In the genomic region with DNA sequence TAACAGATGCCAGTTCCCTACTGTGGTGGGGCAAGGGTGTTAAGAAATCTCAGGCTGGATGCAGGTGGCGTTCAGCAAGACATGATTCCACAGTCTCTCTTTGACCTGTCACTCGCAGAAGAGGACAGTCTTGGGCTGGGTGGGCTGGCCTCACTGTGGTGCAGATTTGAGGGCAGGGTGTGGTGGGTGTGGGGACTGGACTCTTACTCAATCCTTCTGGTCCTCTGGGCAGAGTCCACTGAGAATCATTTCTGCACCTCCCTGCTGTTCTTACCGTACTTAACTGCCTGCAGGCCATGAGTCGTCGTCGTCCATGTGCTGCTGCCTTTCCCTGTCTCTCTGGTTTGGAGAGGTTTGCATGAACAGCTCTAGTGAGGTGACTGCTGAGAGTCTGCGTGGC, we compare ENCODE assay signal across 20 mouse cellular contexts.
DNase-seq lines count a peak whose midpoint lies in the region; ATAC-seq and TF ChIP-seq lines count a peak whose summit lies in the region.
"Had no signal": no experiment of that assay in that cellular context is flagged by ENCODE, and none has a peak within 500 bp of the region (broad histone marks: within the 10 kb centered on the region; RNA-seq: fewer than 3 reads in every experiment).

No protein-coding gene starts in this region.

- CTCF ChIA-PET in Patski (lab: Charles Lee), result interaction anchor here (1.9 kb wide), 1 partner anchor 10 kb away, joined by 5 read pairs; no protein-coding TSS in a partner anchor

- H3K4me3 ChIP-seq in liver, adult 2 months (ENCODE audit: insufficient read depth, low read depth, low read length), result no peak overlapping the region
- H3K4me3 ChIP-seq in liver, embryonic 11.5 days (ENCODE audit: low read depth, low read length), result no peak overlapping the region
- no peak overlapping the region for H3K4me3 ChIP-seq in intestine, embryonic 15.5 days (replicated peaks)
- H3K4me3 ChIP-seq: forebrain, embryonic 15.5 days; heart, embryonic 10.5 days; hindbrain, embryonic 12.5 days; kidney, embryonic 15.5 days; liver, embryonic 12.5 days; midbrain, embryonic 12.5 days had no signal

- in situ Hi-C loops in Patski (cut with MboI; ENCODE audit: low pct_unique_long_range_greater_than_20kb), result no loop called here

- H3K9me3 ChIP-seq in liver, embryonic 11.5 days (ENCODE audit: control insufficient read depth, low read length), result no peaks in the 10 kb centered on the region
- no peaks in the 10 kb centered on the region for H3K9me3 ChIP-seq in intestine, embryonic 15.5 days
- H3K9me3 ChIP-seq: forebrain, embryonic 15.5 days; heart, embryonic 10.5 days; hindbrain, embryonic 12.5 days; kidney, embryonic 15.5 days; liver, embryonic 12.5 days; midbrain, embryonic 12.5 days had no signal

- no peaks in the 10 kb centered on the region for H3K36me3 ChIP-seq in liver, adult 2 months (ENCODE audit: control insufficient read depth, insufficient read depth, low read length)
- no peaks in the 10 kb centered on the region for H3K36me3 ChIP-seq in liver, embryonic 11.5 days (ENCODE audit: control insufficient read depth, insufficient read depth, low read length)
- H3K36me3 ChIP-seq in intestine, embryonic 15.5 days, result no peaks in the 10 kb centered on the region
- H3K36me3 ChIP-seq: forebrain, embryonic 15.5 days; heart, embryonic 10.5 days; hindbrain, embryonic 12.5 days; kidney, embryonic 15.5 days; liver, embryonic 12.5 days; midbrain, embryonic 12.5 days had no signal

- H3K27ac ChIP-seq in liver, adult 2 months (replicated peaks; ENCODE audit: insufficient read depth, low read depth, low read length), result no peak overlapping the region
- H3K27ac ChIP-seq in liver, embryonic 11.5 days (ENCODE audit: low read depth, low read length), result no peak overlapping the region; the same call in 1 of the 2 replicates
- H3K27ac ChIP-seq in intestine, embryonic 15.5 days, result no peak overlapping the region
- H3K27ac ChIP-seq: heart, embryonic 10.5 days; hindbrain, embryonic 12.5 days; kidney, embryonic 15.5 days; liver, embryonic 12.5 days; midbrain, embryonic 12.5 days had no signal

- POLR2A ChIA-PET in Patski (lab: Charles Lee), result no interaction called here

- no peaks in the 10 kb centered on the region for H3K27me3 ChIP-seq in liver, adult 2 months (ENCODE audit: control insufficient read depth, insufficient read depth, low read length)
- H3K27me3 ChIP-seq in liver, embryonic 11.5 days (replicated peaks; ENCODE audit: control insufficient read depth, insufficient read depth, low read length), result no peaks in the 10 kb centered on the region
- no peaks in the 10 kb centered on the region for H3K27me3 ChIP-seq in Patski
- no peaks in the 10 kb centered on the region for H3K27me3 ChIP-seq in intestine, embryonic 15.5 days (replicated peaks)
- H3K27me3 ChIP-seq: forebrain, embryonic 15.5 days; hindbrain, embryonic 12.5 days; kidney, embryonic 15.5 days; liver, embryonic 12.5 days had no signal

- peaks cover 6% of the 10 kb centered on the region; the same call in 1 of the 2 replicates for H3K79me2 ChIP-seq in liver, adult 2 months (ENCODE audit: control insufficient read depth, insufficient read depth, low read length)

- no peak for ATAC-seq in liver, embryonic 11.5 days (replicated peaks; ENCODE audit: low FRiP score)
- peak; percentile 63 for ATAC-seq in Patski
- peak; percentile 56 for ATAC-seq in intestine, embryonic 15.5 days
- peak; percentile 27; the same call in 1 of the 2 replicates for ATAC-seq in megakaryocyte progenitor cell, adult 5-6 weeks (replicated peaks; ENCODE audit: poor library complexity)
- ATAC-seq: activated CD4-positive, CD25-positive, alpha-beta regulatory T cell, adult 4 months; liver, embryonic 12.5 days had no signal

- no peak for TF ChIP-seq POLR2A in liver, adult 2 months (IDR thresholded peaks at IDR 0.05; ENCODE audit: extremely low read depth, insufficient read depth, low read length)

- TF ChIP-seq CTCF in liver, adult 2 months (IDR thresholded peaks at IDR 0.05; ENCODE audit: low read depth, low read length), result no peak
- no peak for TF ChIP-seq CTCF in Patski (IDR thresholded peaks at IDR 0.05)

- no peak overlapping the region for H3K4me2 ChIP-seq in liver, embryonic 11.5 days
- H3K4me2 ChIP-seq in intestine, embryonic 15.5 days (replicated peaks), result no peak overlapping the region
- H3K4me2 ChIP-seq: hindbrain, embryonic 12.5 days; kidney, embryonic 15.5 days; liver, embryonic 12.5 days had no signal

- peak; percentile 34 for DNase-seq in liver, adult 2 months (ENCODE audit: extremely low read depth, low read depth, low spot score)
- no peak for DNase-seq in liver, embryonic 11.5 days (ENCODE audit: low spot score)
- DNase-seq in Patski (ENCODE audit: low read depth, low spot score), result no peak
- DNase-seq in kidney, postnatal 36 days, result no peak
- no peak for DNase-seq in adrenal gland, postnatal 36 days
- DNase-seq: adrenal gland, postnatal 14 days; cerebellum, adult 11-12 months; cerebellum, postnatal 14 days; lung, adult 2 months; right cerebral cortex, postnatal 25 days; thymus, adult 2 months had no signal

- no peak overlapping the region for H3K9ac ChIP-seq in liver, adult 2 months (ENCODE audit: low read depth, low read length)
- H3K9ac ChIP-seq in liver, embryonic 11.5 days (ENCODE audit: low read depth, low read length), result no peak overlapping the region
- H3K9ac ChIP-seq in intestine, embryonic 15.5 days, result no peak overlapping the region
- H3K9ac ChIP-seq: forebrain, embryonic 15.5 days; hindbrain, embryonic 12.5 days; kidney, embryonic 15.5 days; liver, embryonic 12.5 days; midbrain, embryonic 12.5 days had no signal

- H3K4me1 ChIP-seq in liver, adult 2 months (ENCODE audit: control insufficient read depth, insufficient read depth, low read length), result peaks cover 5% of the 10 kb centered on the region; the same call in 1 of the 2 replicates
- H3K4me1 ChIP-seq in liver, embryonic 11.5 days (replicated peaks; ENCODE audit: control insufficient read depth, insufficient read depth, low read length), result peaks cover 6% of the 10 kb centered on the region; the same call in 1 of the 2 replicates
- peaks cover 41% of the 10 kb centered on the region for H3K4me1 ChIP-seq in intestine, embryonic 15.5 days (replicated peaks)

- WGBS in liver, adult 2 months, result 54% methylated on average over 7 of the region's 7 CpGs
- 81% methylated on average over 7 of the region's 7 CpGs for WGBS in liver, embryonic 11.5 days
- WGBS in intestine, embryonic 15.5 days, result 68% methylated on average over 7 of the region's 7 CpGs
